Mouse (Mus musculus) neural tube, embryonic 11.5 days (tissue): Measurements from ENCODE around the gene Cdc27. TPM values are rescaled to one million over a fixed set of nuclear protein-coding genes. Genes with fewer than 3 reads are reported as not detected.

Source experiments
- ATAC-seq: fragments of 200-750 bp; cut with Nextera tagmentation; 2 replicates; pipeline ENCODE4 v1.8.0; 2017; ENCODE audit warnings: moderate number of reproducible peaks, mild to moderate bottlenecking, moderate TSS enrichment, moderate library complexity; ENCODE audit not compliant: insufficient read depth, low FRiP score, low TSS enrichment
- DNase-seq: peaks from one replicate; pipeline ENCODE4 v3.0.0-alpha.2; 2015; ENCODE audit warnings: low spot score
- H3K27ac ChIP-seq: fragments of 300-500 bp; sonication (generic); 2 replicates; pipeline ENCODE4 v1.5.1; 2014; ENCODE audit warnings: low read depth, mild to moderate bottlenecking, low read length
- H3K27me3 ChIP-seq: fragments of 300-500 bp; sonication (generic); 2 replicates; pipeline ENCODE4 v1.6.1; 2014; ENCODE audit warnings: mild to moderate bottlenecking, low read length, mixed read lengths; ENCODE audit not compliant: control insufficient read depth, insufficient read depth
- H3K36me3 ChIP-seq: fragments of 300-500 bp; sonication (generic); 2 replicates; pipeline ENCODE4 v1.6.1; 2014; ENCODE audit warnings: mild to moderate bottlenecking, low read length, moderate library complexity, mixed read lengths; ENCODE audit not compliant: control insufficient read depth, insufficient read depth
- H3K4me1 ChIP-seq: fragments of 300-500 bp; sonication (generic); 2 replicates; pipeline ENCODE4 v1.6.1; 2014; ENCODE audit warnings: low read length, mixed read lengths; ENCODE audit not compliant: control insufficient read depth, insufficient read depth
- H3K4me2 ChIP-seq: fragments of 300-500 bp; sonication (generic); 2 replicates; pipeline ENCODE4 v1.6.1; 2014; ENCODE audit warnings: low read depth, mild to moderate bottlenecking, moderate library complexity
- H3K4me3 ChIP-seq: fragments of 300-500 bp; sonication (generic); 2 replicates; pipeline ENCODE4 v1.5.1; 2014; ENCODE audit warnings: low read depth, low read length
- H3K9ac ChIP-seq: fragments of 300-500 bp; sonication (generic); 2 replicates; pipeline ENCODE4 v1.6.1; 2014; ENCODE audit warnings: mild to moderate bottlenecking, low read length
- H3K9me3 ChIP-seq: fragments of 300-500 bp; sonication (generic); 2 replicates; pipeline ENCODE4 v1.6.1; 2016; ENCODE audit warnings: low read length; ENCODE audit not compliant: control insufficient read depth
- WGBS: fragments of 180-500 bp; shearing (Covaris S2); extraction: QIAGEN DNeasy Blood & Tissue Kit; methylation state at CpG from one replicate; pipeline ENCODE4 v1.1.7; 2014; 5-methylcytosine and 5-hydroxymethylcytosine counted together
- polyA plus RNA-seq: library from polyadenylated mRNA; unstranded; fragments of >200 nt; fragmentation: Nextera tagmentation; extraction: Ambion mirVana; gene quantifications from 2 replicates; pipeline ENCODE4 v1.2.1, GENCODE M21; 2014

Gene Cdc27
- polyA plus RNA-seq, 1 experiment from 2014 or later: 63.9 TPM

- Histone ChIP-seq H3K36me3 (no peaks in the 10 kb centered on the region), H3K9me3 (no peaks in the 10 kb centered on the region), H3K4me3 (no peak overlapping the region), H3K27ac (no peak overlapping the region), H3K9ac (no peak overlapping the region), H3K4me1 (no peaks in the 10 kb centered on the region), H3K27me3 (no peaks in the 10 kb centered on the region), H3K4me2 (no peak overlapping the region)
- no peak for DNase-seq
- WGBS: 81% methylated on average over 5 of the region's 5 CpGs
- no peak for ATAC-seq
Observed at GRCm38 (mm10) chr11:104585495-104585894, 35.1 kb upstream of the Cdc27 start.

- Histone ChIP-seq H3K36me3 (no peaks in the 10 kb centered on the region), H3K9ac (no peak overlapping the region), H3K4me2 (no peak overlapping the region), H3K27me3 (no peaks in the 10 kb centered on the region), H3K27ac (no peak overlapping the region), H3K4me3 (no peak overlapping the region), H3K9me3 (no peaks in the 10 kb centered on the region), H3K4me1 (no peaks in the 10 kb centered on the region)
- WGBS: 68% methylated on average over 13 of the region's 13 CpGs
- ATAC-seq (no peak), DNase-seq (no peak)
Observed at GRCm38 (mm10) chr11:104582630-104583364, 32.4 kb upstream of the Cdc27 start.

- 89% methylated on average over 2 of the region's 2 CpGs for WGBS
- Histone ChIP-seq H3K9ac (no peak overlapping the region), H3K4me3 (no peak overlapping the region)
Observed at GRCm38 (mm10) chr11:104582308-104582606, 31.8 kb upstream of the Cdc27 start.

GRCm38 (mm10) chr11:104581446-104582307 is 31.3 kb upstream of the Cdc27 start:
- Histone ChIP-seq H3K9ac (no peak overlapping the region), H3K27me3 (no peaks in the 10 kb centered on the region), H3K9me3 (no peaks in the 10 kb centered on the region), H3K27ac (no peak overlapping the region), H3K4me3 (no peak overlapping the region), H3K4me1 (no peaks in the 10 kb centered on the region), H3K4me2 (no peak overlapping the region), H3K36me3 (no peaks in the 10 kb centered on the region)
- DNase-seq (no peak), ATAC-seq (no peak)
- 80% methylated on average over 18 of the region's 18 CpGs for WGBS

More at GRCm38 (mm10) chr11:104582308-104582606, 31.8 kb upstream of the Cdc27 start:
- Histone ChIP-seq H3K9me3 (no peaks in the 10 kb centered on the region), H3K36me3 (no peaks in the 10 kb centered on the region), H3K27ac (no peak overlapping the region), H3K27me3 (no peaks in the 10 kb centered on the region), H3K4me1 (no peaks in the 10 kb centered on the region), H3K4me2 (no peak overlapping the region)
- DNase-seq (no peak), ATAC-seq (no peak)

GRCm38 (mm10) chr11:104580606-104581005 is 30.2 kb upstream of the Cdc27 start:
- no peaks in the 10 kb centered on the region for H3K9me3 ChIP-seq
- H3K9ac ChIP-seq: no peak overlapping the region
- 88% methylated on average over 5 of the region's 5 CpGs for WGBS
- H3K4me2 ChIP-seq: no peak overlapping the region
- no peak for ATAC-seq
- no peaks in the 10 kb centered on the region for H3K4me1 ChIP-seq
- no peaks in the 10 kb centered on the region for H3K27me3 ChIP-seq
- no peak overlapping the region for H3K27ac ChIP-seq
- no peaks in the 10 kb centered on the region for H3K36me3 ChIP-seq
- no peak for DNase-seq
- H3K4me3 ChIP-seq: no peak overlapping the region

GRCm38 (mm10) chr11:104580091-104580490 is 29.7 kb upstream of the Cdc27 start:
- no peaks in the 10 kb centered on the region for H3K36me3 ChIP-seq
- H3K27ac ChIP-seq: no peak overlapping the region
- H3K27me3 ChIP-seq: no peaks in the 10 kb centered on the region
- no peak for ATAC-seq
- no peaks in the 10 kb centered on the region for H3K4me1 ChIP-seq
- no peaks in the 10 kb centered on the region for H3K9me3 ChIP-seq
- DNase-seq: no peak
- no peak overlapping the region for H3K4me2 ChIP-seq
- no peak overlapping the region for H3K9ac ChIP-seq
- WGBS: 88% methylated on average over 6 of the region's 6 CpGs
- H3K4me3 ChIP-seq: no peak overlapping the region

- 96% methylated on average over 8 of the region's 8 CpGs for WGBS
- Histone ChIP-seq H3K9ac (no peak overlapping the region), H3K27ac (no peak overlapping the region), H3K4me1 (no peaks in the 10 kb centered on the region), H3K4me2 (no peak overlapping the region), H3K4me3 (no peak overlapping the region), H3K36me3 (no peaks in the 10 kb centered on the region), H3K27me3 (no peaks in the 10 kb centered on the region), H3K9me3 (no peaks in the 10 kb centered on the region)
- DNase-seq: no peak
- ATAC-seq: no peak
Observed at GRCm38 (mm10) chr11:104579575-104579974, 29.2 kb upstream of the Cdc27 start.

- no peak overlapping the region for H3K9ac ChIP-seq
- no peaks in the 10 kb centered on the region for H3K4me1 ChIP-seq
- H3K36me3 ChIP-seq: no peaks in the 10 kb centered on the region
- WGBS: 91% methylated on average over 9 of the region's 9 CpGs
- H3K9me3 ChIP-seq: no peaks in the 10 kb centered on the region
- H3K4me3 ChIP-seq: no peak overlapping the region
- no peak for ATAC-seq
- H3K27me3 ChIP-seq: no peaks in the 10 kb centered on the region
- no peak overlapping the region for H3K27ac ChIP-seq
- no peak overlapping the region for H3K4me2 ChIP-seq
- DNase-seq: no peak
Observed at GRCm38 (mm10) chr11:104579084-104579483, 28.7 kb upstream of the Cdc27 start.

- H3K9me3 ChIP-seq: no peaks in the 10 kb centered on the region
- no peak overlapping the region for H3K27ac ChIP-seq
- H3K4me2 ChIP-seq: no peak overlapping the region
- H3K36me3 ChIP-seq: no peaks in the 10 kb centered on the region
- ATAC-seq: no peak
- no peaks in the 10 kb centered on the region for H3K4me1 ChIP-seq
- no peak overlapping the region for H3K9ac ChIP-seq
- no peak overlapping the region for H3K4me3 ChIP-seq
- WGBS: 48% methylated on average over 5 of the region's 5 CpGs
- no peaks in the 10 kb centered on the region for H3K27me3 ChIP-seq
- DNase-seq: no peak
Observed at GRCm38 (mm10) chr11:104578074-104578473, 27.7 kb upstream of the Cdc27 start.
